Mouse (Mus musculus): ENCODE results near the gene Inpp5e.

Gene Inpp5e

GRCm38 (mm10) chr2:26364738-26365465 lies 44.1 kb downstream of the Inpp5e start:
- DNase-seq (ENCODE audit: low read depth, low spot score): peak; percentile 79

- DNase-seq (ENCODE audit: low read depth, low spot score): no peak
These were observed 45.5 kb downstream of the Inpp5e start for GRCm38 (mm10) chr2:26363481-26363880.

GRCm38 (mm10) chr2:26362991-26363390 lies 46.0 kb downstream of the Inpp5e start:
- DNase-seq (ENCODE audit: low read depth, low spot score): no peak

GRCm38 (mm10) chr2:26360772-26361171 lies 48.2 kb downstream of the Inpp5e start, which contains the start of gene Card9:
TSS of gene Card9 (minus strand) at chr2:26360918.
- no peak for DNase-seq (ENCODE audit: low read depth, low spot score)

- DNase-seq (ENCODE audit: low read depth, low spot score): peak; percentile 72
These were observed 49.0 kb downstream of the Inpp5e start for GRCm38 (mm10) chr2:26359983-26360382.

- DNase-seq (ENCODE audit: low read depth, low spot score): no peak
These were observed 50.2 kb downstream of the Inpp5e start for GRCm38 (mm10) chr2:26358667-26359320.

GRCm38 (mm10) chr2:26357484-26357883 lies 51.5 kb downstream of the Inpp5e start:
- no peak for DNase-seq (ENCODE audit: low read depth, low spot score)

- no peak for DNase-seq (ENCODE audit: low read depth, low spot score)
These were observed 52.3 kb downstream of the Inpp5e start for GRCm38 (mm10) chr2:26356678-26357077.

GRCm38 (mm10) chr2:26356231-26356630 lies 52.8 kb downstream of the Inpp5e start:
- no peak for DNase-seq (ENCODE audit: low read depth, low spot score)

GRCm38 (mm10) chr2:26354401-26354800 lies 54.6 kb downstream of the Inpp5e start:
- no peak for DNase-seq (ENCODE audit: low read depth, low spot score)

GRCm38 (mm10) chr2:26353066-26353980 lies 55.7 kb downstream of the Inpp5e start:
- no peak for DNase-seq (ENCODE audit: low read depth, low spot score)

- no peak for DNase-seq (ENCODE audit: low read depth, low spot score)
These were observed 56.6 kb downstream of the Inpp5e start for GRCm38 (mm10) chr2:26352291-26352910.

GRCm38 (mm10) chr2:26351358-26352290 lies 57.4 kb downstream of the Inpp5e start, which contains the start of gene Dnlz:
TSS of gene Dnlz (minus strand) at chr2:26352110.
- DNase-seq (ENCODE audit: low read depth, low spot score): peak; percentile 86

GRCm38 (mm10) chr2:26348241-26348640 lies 60.8 kb downstream of the Inpp5e start:
- DNase-seq (ENCODE audit: low read depth, low spot score): no peak
